Mouse (Mus musculus) MEL (cell line): Measurements from ENCODE around the gene Dusp13. TPM values are rescaled to one million over a fixed set of nuclear protein-coding genes. Genes with fewer than 3 reads are reported as not detected.
A peak's percentile ranks its signal among the peaks of the same experiment; 100 is the strongest.

Source experiments
- DNase-seq: peaks from one replicate; pipeline ENCODE4 v3.0.0; 2011; ENCODE audit warnings: low read depth, low spot score
- H3K27ac ChIP-seq: 2 replicates; pipeline ENCODE4 v1.5.1; 2012; ENCODE audit warnings: low read depth, mild to moderate bottlenecking, control low read depth, low read length, moderate library complexity; ENCODE audit not compliant: control insufficient read depth
- H3K27me3 ChIP-seq, 2 experiments: fragments of 150-350 bp in 1 of 2; sonication (generic) in 1 of 2; 2 replicates each; pipeline ENCODE4 v1.6.1; 2012; ENCODE audit warnings: low read length in 2 of 2, mild to moderate bottlenecking in 2 of 2, improper control_type of control experiment in 1 of 2, moderate library complexity in 1 of 2; ENCODE audit not compliant: insufficient read depth in 2 of 2, control insufficient read depth in 1 of 2
- H3K36me3 ChIP-seq, 2 experiments: 2 replicates each; pipeline ENCODE4 v1.6.1; 2012 to 2014; ENCODE audit warnings: low read length in 2 of 2, improper control_type of control experiment in 1 of 2, inconsistent platforms in 1 of 2, mild to moderate bottlenecking in 1 of 2; ENCODE audit not compliant: insufficient read depth in 2 of 2, control insufficient read depth in 1 of 2
- H3K4me1 ChIP-seq, 2 experiments: fragments of 150-350 bp in 1 of 2; sonication (generic) in 1 of 2; 2 replicates each; pipeline ENCODE4 v1.6.1; 2012; ENCODE audit warnings: low read length in 2 of 2, improper control_type of control experiment in 1 of 2, mild to moderate bottlenecking in 1 of 2; ENCODE audit not compliant: insufficient read depth in 2 of 2, control insufficient read depth in 1 of 2
- H3K4me3 ChIP-seq, 2 experiments: fragments of 150-350 bp in 1 of 2; sonication (generic) in 1 of 2; 2 replicates each; pipeline ENCODE4 v1.5.1; 2012; ENCODE audit warnings: low read depth in 2 of 2, low read length in 2 of 2, mild to moderate bottlenecking in 2 of 2, moderate library complexity in 2 of 2, control low read depth in 1 of 2, improper control_type of control experiment in 1 of 2; ENCODE audit not compliant: control insufficient read depth in 1 of 2, insufficient read depth in 1 of 2
- H3K79me2 ChIP-seq: 2 replicates; pipeline ENCODE4 v1.6.1; 2012; ENCODE audit warnings: mild to moderate bottlenecking, low read length, moderate library complexity; ENCODE audit not compliant: control insufficient read depth, poor library complexity, insufficient read depth
- H3K9ac ChIP-seq: 2 replicates; pipeline ENCODE4 v1.6.1; 2012; ENCODE audit warnings: low read depth, mild to moderate bottlenecking, control low read depth, low read length, moderate library complexity; ENCODE audit not compliant: control insufficient read depth, poor library complexity, severe bottlenecking
- H3K9me3 ChIP-seq: fragments of 150-350 bp; sonication (generic); replicated peaks from 2 replicates; pipeline ENCODE4 v1.6.1; 2012; ENCODE audit warnings: mild to moderate bottlenecking, low read length, improper control_type of control experiment, moderate library complexity; ENCODE audit not compliant: insufficient read depth
- BHLHE40 ChIP-seq: IDR thresholded peaks from 2 replicates; pipeline ENCODE4 v1.6.1; 2012; ENCODE audit warnings: low read depth, mild to moderate bottlenecking, inconsistent platforms, low read length, improper control_type of control experiment, borderline replicate concordance
- CTCF ChIP-seq, 3 experiments: IDR thresholded peaks in 2 of 3; conservative IDR thresholded peaks in 1 of 3; 2 replicates each; pipeline ENCODE4 v1.5.1; 2011 to 2012; ENCODE audit warnings: low read length in 3 of 3, low read depth in 2 of 3, mild to moderate bottlenecking in 2 of 3, improper control_type of control experiment in 1 of 3, inconsistent platforms in 1 of 3, mixed read lengths in 1 of 3, moderate library complexity in 1 of 3; ENCODE audit not compliant: control insufficient read depth in 1 of 3, insufficient read depth in 1 of 3, poor library complexity in 1 of 3, severe bottlenecking in 1 of 3
- JUND ChIP-seq: IDR thresholded peaks from 2 replicates; pipeline ENCODE4 v1.6.1; 2011; ENCODE audit warnings: low read depth, mild to moderate bottlenecking, improper control_type of control experiment, low read length
- MEF2A ChIP-seq: IDR thresholded peaks from 2 replicates; pipeline ENCODE4 v1.6.1; 2014; ENCODE audit warnings: low read depth, mild to moderate bottlenecking, inconsistent platforms, low read length, improper control_type of control experiment; ENCODE audit not compliant: poor library complexity, insufficient replicate concordance, severe bottlenecking; ENCODE audit errors: extremely low read depth
- MYB ChIP-seq: IDR thresholded peaks from 2 replicates; pipeline ENCODE4 v1.6.1; 2011; ENCODE audit warnings: mild to moderate bottlenecking, low read depth, low read length, improper control_type of control experiment
- NELFE ChIP-seq: IDR thresholded peaks from 2 replicates; pipeline ENCODE4 v1.6.1; 2011; ENCODE audit warnings: low read depth, low read length, improper control_type of control experiment
- POLR2AphosphoS2 ChIP-seq: IDR thresholded peaks from 2 replicates; pipeline ENCODE4 v1.6.1; 2011; ENCODE audit warnings: low read length, improper control_type of control experiment
- POLR2AphosphoS5 ChIP-seq: IDR thresholded peaks from 2 replicates; pipeline ENCODE4 v1.6.1; 2012; ENCODE audit warnings: low read depth, borderline replicate concordance, mild to moderate bottlenecking, inconsistent platforms, low read length, moderate library complexity, mixed read lengths
- SMC3 ChIP-seq: IDR thresholded peaks from 2 replicates; pipeline ENCODE4 v1.6.1; 2011; ENCODE audit warnings: low read depth, low read length, improper control_type of control experiment
- ZC3H11A ChIP-seq: IDR thresholded peaks from 2 replicates; pipeline ENCODE4 v1.6.1; 2012; ENCODE audit warnings: low read depth, mild to moderate bottlenecking, inconsistent platforms, low read length, improper control_type of control experiment
- ZMIZ1 ChIP-seq: IDR thresholded peaks from 2 replicates; pipeline ENCODE4 v1.6.1; 2012; ENCODE audit warnings: low read depth, mild to moderate bottlenecking, inconsistent platforms, low read length, improper control_type of control experiment, moderate library complexity
- ZNF384 ChIP-seq: IDR thresholded peaks from 2 replicates; pipeline ENCODE4 v1.6.1; 2012; ENCODE audit warnings: low read depth, mild to moderate bottlenecking, inconsistent platforms, low read length, improper control_type of control experiment
- polyA plus RNA-seq, 2 experiments: library from polyadenylated mRNA; stranded (reverse) in 1 of 2; unstranded in 1 of 2; fragments of >175 nt in 1 of 2; fragments of >200 nt in 1 of 2; gene quantifications; 2 replicates each; pipeline versions ENCODE4 v1.2.1 to v1.2.4; 2012; ENCODE audit warnings: low replicate concordance in 2 of 2, low read depth in 1 of 2; ENCODE audit not compliant: insufficient read length in 2 of 2, insufficient read depth in 1 of 2, missing spikeins in 1 of 2
- total RNA-seq: library from RNA; depleted of rRNA; stranded (reverse); fragments of 300-350 nt; gene quantifications from 2 replicates; pipeline ENCODE4 v1.2.3, GENCODE M21; 2012

The Dusp13 gene
- total and polyA plus RNA-seq, 3 experiments = 0.08 TPM; not detected in 2

DNA sequence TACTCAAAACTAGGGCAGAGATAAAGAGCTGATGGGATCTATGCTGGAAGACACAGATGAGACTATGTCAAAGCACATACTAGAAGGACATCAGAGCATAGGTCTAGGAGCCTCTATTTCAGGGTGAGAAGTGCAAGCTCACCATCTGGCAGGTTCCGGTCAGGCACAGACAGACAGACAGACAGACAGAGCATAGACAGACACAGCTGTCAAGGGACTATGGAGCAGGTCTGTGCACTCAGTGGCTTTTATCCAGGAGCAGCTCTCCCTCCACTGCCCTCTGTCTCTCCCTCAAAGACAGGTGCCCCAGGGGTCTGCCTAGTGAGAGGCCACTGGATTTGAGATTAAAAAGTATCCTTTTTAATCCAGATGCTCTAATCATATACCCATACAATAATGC, 6.8 kb downstream of the Dusp13 start:
- Histone ChIP-seq H3K4me3 (no peak overlapping the region), H3K9ac (no peak overlapping the region), H3K4me1 (peaks cover 0 to 11% of the 10 kb centered on the region in 2 experiments; a peak in 2 of 4 replicates), H3K79me2 (no peaks in the 10 kb centered on the region), H3K36me3 (no peaks in the 10 kb centered on the region), H3K27me3 (no peaks in the 10 kb centered on the region), H3K9me3 (no peaks in the 10 kb centered on the region), H3K27ac (no peak overlapping the region)
- no peak for DNase-seq
- TF ChIP-seq ZMIZ1 = no peak
- TF ChIP-seq MYB = no peak

DNA sequence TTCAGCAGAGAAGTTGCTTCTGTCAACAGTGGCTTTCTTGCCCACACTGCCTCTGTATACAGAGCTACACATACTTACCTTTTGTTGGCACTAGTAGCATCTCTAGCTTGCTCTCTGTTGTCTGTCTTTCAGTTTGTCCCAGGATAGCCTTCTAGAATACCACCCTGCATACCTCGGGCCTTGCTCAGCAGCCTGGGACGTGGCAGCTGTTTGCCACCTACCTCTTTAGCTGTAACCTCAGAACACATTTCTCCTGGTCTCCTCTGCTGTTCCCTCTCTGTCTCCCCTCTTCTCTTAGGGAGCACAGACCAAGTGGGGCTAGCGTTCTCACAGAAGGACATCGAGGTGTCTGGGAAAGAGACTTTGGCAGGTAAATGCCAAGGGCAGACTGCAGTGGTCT, 8.5 kb downstream of the Dusp13 start:
- H3K9me3 ChIP-seq = no peaks in the 10 kb centered on the region
- no peaks in the 10 kb centered on the region for H3K36me3 ChIP-seq
- H3K27me3 ChIP-seq = no peaks in the 10 kb centered on the region
- no peaks in the 10 kb centered on the region for H3K79me2 ChIP-seq
- no peak for DNase-seq
- TF ChIP-seq POLR2AphosphoS5 (no peak), ZNF384 (no peak), CTCF (IDR thresholded peaks at IDR 0.05 in 2 of 3, conservative IDR thresholded peaks at IDR 0.05 in 1 of 3; ENCODE audit: control insufficient read depth in 1 of 3, insufficient read depth in 1 of 3, low read depth in 2 of 3, low read length in 3 of 3, poor library complexity in 1 of 3, severe bottlenecking in 1 of 3) (no peak), POLR2AphosphoS2 (no peak), MEF2A (no peak)
- peaks cover 0 to 2% of the 10 kb centered on the region in 2 experiments; a peak in 1 of 4 replicates for H3K4me1 ChIP-seq
- no peak overlapping the region for H3K27ac ChIP-seq
- H3K4me3 ChIP-seq = no peak overlapping the region
- no peak overlapping the region for H3K9ac ChIP-seq

DNA sequence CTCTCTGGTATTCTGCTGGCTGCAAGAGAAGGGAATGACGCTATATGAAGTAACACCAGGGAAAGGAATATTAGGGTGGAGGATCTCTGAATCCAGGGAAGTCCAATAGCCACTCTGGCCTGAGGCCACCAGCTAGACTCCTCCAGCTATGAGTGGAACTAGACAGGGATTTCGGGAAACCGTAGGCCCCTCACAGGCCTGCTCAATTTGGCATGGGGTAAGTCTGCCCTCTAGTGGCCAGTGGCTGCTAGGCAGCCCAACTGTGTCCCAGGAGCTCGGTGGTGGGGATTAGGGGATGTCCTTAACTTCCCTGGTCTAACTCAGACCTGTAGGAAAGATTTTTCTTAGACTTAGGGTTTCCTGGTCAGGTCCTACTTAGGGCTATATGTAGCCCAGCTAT, 9.2 kb downstream of the Dusp13 start:
- no peaks in the 10 kb centered on the region for H3K36me3 ChIP-seq
- no peaks in the 10 kb centered on the region for H3K79me2 ChIP-seq
- peak; percentile 81 for DNase-seq
- TF ChIP-seq SMC3 = peak; percentile 92
- peak; percentile 97 to 99 (median 99) for TF ChIP-seq CTCF (IDR thresholded peaks at IDR 0.05 in 2 of 3, conservative IDR thresholded peaks at IDR 0.05 in 1 of 3; ENCODE audit: control insufficient read depth in 1 of 3, insufficient read depth in 1 of 3, low read depth in 2 of 3, low read length in 3 of 3, poor library complexity in 1 of 3, severe bottlenecking in 1 of 3)
- TF ChIP-seq BHLHE40 = peak; percentile 42; the same call in 1 of the 2 replicates
- TF ChIP-seq NELFE = no peak
- no peak for TF ChIP-seq ZMIZ1
- peak; percentile 90 for TF ChIP-seq ZC3H11A
- peak; percentile 37; the same call in 1 of the 2 replicates for TF ChIP-seq JUND
- TF ChIP-seq ZNF384 = no peak
- TF ChIP-seq, all 39 proteins: peak for 5
- Histone ChIP-seq H3K4me1 (no peaks in the 10 kb centered on the region), H3K9ac (peak overlapping the region; percentile 42), H3K27ac (no peak overlapping the region), H3K4me3 (peak overlapping the region; percentile 11 to 36; a peak in 2 of 4 replicates), H3K27me3 (no peaks in the 10 kb centered on the region), H3K9me3 (no peaks in the 10 kb centered on the region)
